Mouse (Mus musculus) heart, postnatal 0 days (tissue): ENCODE data around the gene Metrn.

ENCODE experiments used
- CTCF ChIP-seq: IDR thresholded peaks from 2 replicates; pipeline ENCODE4 v1.5.1; 2016; ENCODE audit warnings: antibody characterized with exemption, control low read depth, low read depth
- EP300 ChIP-seq: IDR thresholded peaks from 2 replicates; pipeline ENCODE4 v1.6.1; 2016; ENCODE audit warnings: antibody characterized with exemption, low read depth

DNA sequence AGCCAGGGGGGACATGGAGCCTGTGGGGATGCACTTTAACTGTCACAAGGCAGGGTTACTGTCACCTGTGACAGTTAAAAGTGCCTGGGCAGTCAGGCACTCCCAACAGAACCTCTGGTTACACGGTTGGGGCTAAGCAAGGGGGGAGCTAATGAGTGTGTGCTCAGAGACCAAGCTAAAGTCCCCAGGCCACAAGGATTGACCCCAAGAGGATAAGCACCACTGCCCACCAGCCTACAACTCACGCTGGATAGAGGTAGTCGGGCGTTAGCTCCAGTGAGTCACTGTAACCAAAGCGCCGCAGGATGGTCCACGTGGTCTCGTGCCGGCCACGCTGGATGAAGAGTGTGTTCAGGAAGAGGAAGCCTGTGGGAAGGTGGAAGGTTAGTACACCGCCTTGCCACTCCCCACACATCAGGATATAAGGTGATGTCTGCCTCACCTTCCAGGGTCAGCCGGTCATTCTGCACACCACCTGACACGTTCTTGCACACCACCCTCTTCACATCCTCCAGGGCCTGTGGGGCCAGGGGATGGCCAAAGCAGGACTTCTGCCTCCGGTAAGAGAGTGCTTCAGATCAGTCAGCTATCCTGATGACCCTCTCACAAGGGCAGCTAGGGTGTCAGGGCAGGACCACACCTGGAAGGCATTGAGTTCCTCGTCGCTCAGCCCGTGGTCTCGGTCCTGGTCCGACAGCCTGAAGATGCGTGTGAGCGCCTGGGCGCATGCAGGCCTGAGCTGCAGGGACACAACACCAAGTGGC lies 44.4 kb upstream of the Metrn start, which contains the start of gene Gm20683:
- TF ChIP-seq EP300 (no peak), CTCF (no peak)
